Mouse (Mus musculus) embryonic facial prominence, embryonic 14.5 days (tissue): ENCODE results near the gene Nodal. TPM values are rescaled to one million over a fixed set of nuclear protein-coding genes. Genes with fewer than 3 reads are reported as not detected.

Source experiments
- ATAC-seq: fragments of 200-750 bp; cut with Nextera tagmentation; 2 replicates; pipeline ENCODE4 v1.8.0; 2017; ENCODE audit warnings: low read depth, moderate number of reproducible peaks, moderate TSS enrichment
- DNase-seq: peaks from one replicate; pipeline ENCODE4 v3.0.0-alpha.2; 2015; ENCODE audit warnings: low spot score
- H3K27ac ChIP-seq: fragments of 300-500 bp; sonication (generic); replicated peaks from 2 replicates; pipeline ENCODE4 v1.5.1; 2014; ENCODE audit warnings: low read depth, mild to moderate bottlenecking, low read length, moderate library complexity
- H3K27me3 ChIP-seq: fragments of 300-500 bp; sonication (generic); replicated peaks from 2 replicates; pipeline ENCODE4 v1.6.1; 2014; ENCODE audit warnings: low read length; ENCODE audit not compliant: control insufficient read depth, insufficient read depth
- H3K36me3 ChIP-seq: fragments of 300-500 bp; sonication (generic); 2 replicates; pipeline ENCODE4 v1.6.1; 2014; ENCODE audit warnings: low read length, mixed read lengths; ENCODE audit not compliant: control insufficient read depth, insufficient read depth
- H3K4me1 ChIP-seq: fragments of 300-500 bp; sonication (generic); 2 replicates; pipeline ENCODE4 v1.6.1; 2014; ENCODE audit warnings: antibody characterized with exemption, low read length; ENCODE audit not compliant: control insufficient read depth, insufficient read depth
- H3K4me2 ChIP-seq: fragments of 300-500 bp; sonication (generic); 2 replicates; pipeline ENCODE4 v1.6.1; 2014; ENCODE audit warnings: low read depth, mild to moderate bottlenecking, low read length, moderate library complexity, mixed read lengths
- H3K4me3 ChIP-seq: fragments of 300-500 bp; sonication (generic); 2 replicates; pipeline ENCODE4 v1.5.1; 2014; ENCODE audit warnings: low read depth, mild to moderate bottlenecking, low read length
- H3K9ac ChIP-seq: fragments of 300-500 bp; sonication (generic); 2 replicates; pipeline ENCODE4 v1.6.1; 2014; ENCODE audit warnings: low read depth, mild to moderate bottlenecking, low read length, moderate library complexity, mixed read lengths
- H3K9me3 ChIP-seq: fragments of 300-500 bp; sonication (generic); 2 replicates; pipeline ENCODE4 v1.6.1; 2016; ENCODE audit warnings: low read length; ENCODE audit not compliant: control insufficient read depth
- WGBS: fragments of 180-500 bp; shearing (Covaris S2); extraction: QIAGEN DNeasy Blood & Tissue Kit; methylation state at CpG from one replicate; pipeline ENCODE4 v1.1.7; 2014; 5-methylcytosine and 5-hydroxymethylcytosine counted together
- polyA plus RNA-seq: library from polyadenylated mRNA; unstranded; fragments of >200 nt; fragmentation: Nextera tagmentation; extraction: Ambion mirVana; gene quantifications from 2 replicates; pipeline ENCODE4 v1.2.1, GENCODE M21; 2014

The Nodal gene
- polyA plus RNA-seq, 1 experiment from 2014 or later: 0.10 TPM

DNA sequence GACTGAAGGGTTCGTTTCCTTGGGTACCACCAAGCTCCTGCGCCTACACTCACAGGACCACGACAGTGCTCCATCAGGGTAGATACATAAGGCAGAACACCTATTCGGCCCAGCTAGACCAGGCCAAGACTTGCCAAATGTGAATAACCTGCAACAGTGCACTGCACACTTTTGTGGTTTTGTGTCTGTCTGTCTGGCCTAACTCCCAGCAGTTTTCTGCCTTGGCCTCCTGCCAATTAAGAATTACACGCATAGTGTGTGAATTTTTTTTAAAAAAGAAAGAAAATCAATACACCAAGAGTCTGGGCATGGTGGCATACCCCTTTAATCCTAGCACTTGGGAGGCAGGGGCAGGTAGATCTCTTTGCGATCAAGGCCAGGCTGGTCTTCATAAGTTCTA lies 10.2 kb downstream of the Nodal start:
- Histone ChIP-seq H3K4me3 (no peak overlapping the region), H3K9ac (no peak overlapping the region), H3K36me3 (peaks cover 36% of the 10 kb centered on the region), H3K27ac (no peak overlapping the region), H3K27me3 (no peaks in the 10 kb centered on the region), H3K9me3 (no peaks in the 10 kb centered on the region), H3K4me1 (peaks cover 8% of the 10 kb centered on the region), H3K4me2 (no peak overlapping the region)
- 86% methylated on average over 6 of the region's 6 CpGs for WGBS
- no peak for DNase-seq
- no peak for ATAC-seq

- ATAC-seq (no peak), DNase-seq (no peak)
- H3K4me1 ChIP-seq: peaks cover 8% of the 10 kb centered on the region
- H3K27me3 ChIP-seq: no peaks in the 10 kb centered on the region
- no peak overlapping the region for H3K4me3 ChIP-seq
- no peak overlapping the region for H3K9ac ChIP-seq
- no peak overlapping the region for H3K4me2 ChIP-seq
- H3K27ac ChIP-seq: no peak overlapping the region
- H3K9me3 ChIP-seq: no peaks in the 10 kb centered on the region
- WGBS: 63% methylated on average over 4 of the region's 4 CpGs
- peaks cover 41% of the 10 kb centered on the region for H3K36me3 ChIP-seq
These were observed 10.6 kb downstream of the Nodal start for GRCm38 (mm10) chr10:61428416-61428815.

GRCm38 (mm10) chr10:61429043-61429442 lies 11.3 kb downstream of the Nodal start:
- no peak overlapping the region for H3K4me2 ChIP-seq
- H3K36me3 ChIP-seq: peaks cover 47% of the 10 kb centered on the region
- ATAC-seq (no peak), DNase-seq (no peak)
- no peak overlapping the region for H3K9ac ChIP-seq
- no peaks in the 10 kb centered on the region for H3K9me3 ChIP-seq
- WGBS: 86% methylated on average over 5 of the region's 5 CpGs
- H3K4me1 ChIP-seq: peaks cover 8% of the 10 kb centered on the region
- no peaks in the 10 kb centered on the region for H3K27me3 ChIP-seq
- H3K4me3 ChIP-seq: no peak overlapping the region
- no peak overlapping the region for H3K27ac ChIP-seq

GRCm38 (mm10) chr10:61431375-61431774 lies 13.6 kb downstream of the Nodal start:
- no peak overlapping the region for H3K27ac ChIP-seq
- 91% methylated on average over 9 of the region's 9 CpGs for WGBS
- ATAC-seq: no peak

DNA sequence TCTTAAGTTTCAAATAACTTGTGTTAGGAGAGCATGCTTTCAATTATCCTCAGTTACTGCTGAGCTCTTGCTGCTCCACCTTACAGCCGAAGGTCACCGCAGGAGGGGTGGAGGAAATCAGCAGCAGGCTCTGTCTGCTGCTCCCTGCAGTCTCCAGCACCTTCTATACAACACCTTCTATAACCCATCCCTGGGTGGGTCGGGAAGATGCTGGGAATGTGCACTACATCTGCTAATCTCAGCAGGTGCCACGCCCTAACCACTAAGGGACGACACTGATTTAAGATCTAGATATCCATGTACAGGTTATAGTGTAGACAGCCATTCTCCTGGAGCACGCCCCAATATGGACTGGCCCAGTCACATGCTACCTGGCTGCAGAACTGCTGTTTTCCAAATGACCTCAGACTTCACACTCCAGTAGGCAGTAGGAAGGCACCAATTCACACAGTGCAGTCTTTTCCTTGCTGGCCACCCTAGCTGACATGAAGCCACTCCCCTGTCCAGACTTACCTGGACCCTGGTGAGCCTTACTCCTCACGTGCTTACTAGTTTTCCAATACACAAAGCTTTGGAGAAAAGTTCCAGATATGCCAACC lies 22.5 kb downstream of the Nodal start:
- H3K4me3 ChIP-seq: no peak overlapping the region
- H3K9me3 ChIP-seq: no peaks in the 10 kb centered on the region
- no peaks in the 10 kb centered on the region for H3K27me3 ChIP-seq
- no peak overlapping the region for H3K4me2 ChIP-seq
- ATAC-seq (no peak), DNase-seq (no peak)
- peaks cover 20% of the 10 kb centered on the region for H3K4me1 ChIP-seq
- WGBS: 80% methylated on average over 7 of the region's 7 CpGs
- no peak overlapping the region for H3K9ac ChIP-seq
- H3K27ac ChIP-seq: no peak overlapping the region
- peaks cover 7% of the 10 kb centered on the region; the same call in 1 of the 2 replicates for H3K36me3 ChIP-seq

More at GRCm38 (mm10) chr10:61431375-61431774, 13.6 kb downstream of the Nodal start:
- H3K4me3 ChIP-seq: no peak overlapping the region
- H3K27me3 ChIP-seq: no peaks in the 10 kb centered on the region
- H3K9me3 ChIP-seq: no peaks in the 10 kb centered on the region
- peaks cover 67% of the 10 kb centered on the region for H3K36me3 ChIP-seq
- no peak overlapping the region for H3K9ac ChIP-seq
- no peak overlapping the region for H3K4me2 ChIP-seq
- H3K4me1 ChIP-seq: no peaks in the 10 kb centered on the region
- DNase-seq: no peak

DNA sequence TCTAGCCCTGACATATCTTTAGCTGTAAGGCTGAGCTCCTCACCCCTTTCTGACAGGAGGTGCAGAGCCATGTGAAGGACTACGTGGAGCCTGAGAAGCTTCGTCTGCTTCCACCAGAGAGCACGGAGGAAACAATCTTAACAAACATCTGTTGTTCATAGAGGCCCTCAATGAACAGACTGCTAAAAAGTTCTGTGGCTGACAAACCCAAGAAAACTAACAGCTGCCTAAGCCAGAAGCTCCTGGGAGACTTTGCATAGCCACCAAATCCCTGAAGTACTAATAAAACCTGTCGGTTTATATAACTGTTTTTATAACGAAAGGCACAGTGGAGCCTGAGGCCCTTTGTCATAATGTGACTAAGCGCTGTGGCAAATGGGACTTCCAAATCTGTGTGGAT lies 25.7 kb downstream of the Nodal start:
- no peak overlapping the region for H3K4me2 ChIP-seq
- no peaks in the 10 kb centered on the region for H3K27me3 ChIP-seq
- WGBS: 30% methylated on average over 6 of the region's 6 CpGs
- ATAC-seq (peak; percentile 19; the same call in 1 of the 2 replicates), DNase-seq (peak; percentile 48)
- H3K36me3 ChIP-seq: peaks cover 3% of the 10 kb centered on the region
- no peak overlapping the region; the same call in 1 of the 2 replicates for H3K9ac ChIP-seq
- H3K4me3 ChIP-seq: no peak overlapping the region
- no peak overlapping the region for H3K27ac ChIP-seq
- peaks cover 32% of the 10 kb centered on the region for H3K4me1 ChIP-seq
- no peaks in the 10 kb centered on the region for H3K9me3 ChIP-seq

DNA sequence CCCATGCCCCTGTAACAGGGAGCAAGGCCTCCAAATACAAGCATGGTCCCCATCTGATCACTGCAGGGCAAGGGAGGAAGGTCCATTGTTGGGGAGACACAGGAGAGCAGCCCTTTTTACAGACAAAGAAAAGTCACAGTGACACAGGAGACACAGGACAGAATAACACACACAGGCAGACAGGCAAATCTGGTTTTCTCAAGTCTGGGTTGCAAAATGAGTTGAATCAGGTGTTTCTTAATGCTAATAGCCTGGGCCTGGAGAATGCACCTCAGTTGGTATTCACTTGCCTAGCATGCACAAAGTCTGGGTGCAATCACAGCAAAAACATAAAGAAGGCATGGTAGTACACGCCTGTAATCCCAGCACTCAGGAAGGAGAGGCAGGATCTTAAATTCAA lies 26.1 kb downstream of the Nodal start:
- Histone ChIP-seq H3K9ac (no peak overlapping the region; the same call in 1 of the 2 replicates), H3K9me3 (no peaks in the 10 kb centered on the region), H3K4me3 (no peak overlapping the region), H3K27me3 (no peaks in the 10 kb centered on the region), H3K36me3 (peaks cover 5% of the 10 kb centered on the region), H3K4me2 (no peak overlapping the region), H3K27ac (no peak overlapping the region), H3K4me1 (peaks cover 33% of the 10 kb centered on the region)
- WGBS: 39% methylated on average over 1 of the region's 1 CpGs
- no peak for ATAC-seq
- DNase-seq: no peak

DNA sequence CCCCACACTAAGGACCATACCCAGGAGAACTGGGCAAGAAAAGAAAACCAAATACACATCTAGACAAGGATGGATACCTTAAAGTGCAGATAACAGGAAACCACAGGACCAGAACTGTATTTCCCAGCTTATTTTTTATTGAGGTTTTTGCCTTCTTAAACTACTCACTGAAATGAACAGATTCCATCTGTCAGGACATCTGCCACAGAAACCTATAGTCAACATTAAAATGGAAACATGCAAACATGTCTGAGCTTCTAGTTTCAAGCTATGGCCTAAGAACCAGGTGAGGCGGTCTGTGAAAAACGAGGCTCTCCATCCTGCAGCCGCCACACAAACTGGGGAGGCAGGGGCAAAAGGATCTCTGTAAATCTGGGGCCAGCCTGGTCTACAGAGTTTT lies 27.2 kb downstream of the Nodal start:
- ATAC-seq: no peak
- 73% methylated on average over 3 of the region's 3 CpGs for WGBS
- no peak for DNase-seq
- H3K9ac ChIP-seq: no peak overlapping the region
- peaks cover 33% of the 10 kb centered on the region for H3K4me1 ChIP-seq
- H3K36me3 ChIP-seq: peaks cover 9% of the 10 kb centered on the region
- H3K9me3 ChIP-seq: no peaks in the 10 kb centered on the region
- no peak overlapping the region for H3K4me2 ChIP-seq
- H3K27me3 ChIP-seq: no peaks in the 10 kb centered on the region
- no peak overlapping the region for H3K4me3 ChIP-seq
- H3K27ac ChIP-seq: no peak overlapping the region
